Mouse (Mus musculus): ENCODE results near the gene Abat. TPM values are rescaled to one million over a fixed set of nuclear protein-coding genes. Genes with fewer than 3 reads are reported as not detected.
"Not testable (repeated sequence)": the region's sequence is repeated elsewhere in the genome, so short reads cannot be mapped to it uniquely, and the experiment has no call there.

Gene Abat
- total RNA-seq, 2 experiments from 2014 or later = 134 to 146 TPM

GRCm38 (mm10) chr16:8532461-8532860 is 19.2 kb downstream of the Abat start:
- no peak for DNase-seq (ENCODE audit: low spot score in 2 of 2)

GRCm38 (mm10) chr16:8532894-8533293 is 19.7 kb downstream of the Abat start:
- DNase-seq (ENCODE audit: low spot score in 2 of 2) = no peak

- no peak for DNase-seq (ENCODE audit: low spot score in 2 of 2)
These were observed 20.2 kb downstream of the Abat start for GRCm38 (mm10) chr16:8533477-8533876.

GRCm38 (mm10) chr16:8534466-8535200 is 21.4 kb downstream of the Abat start:
- no peak for DNase-seq (ENCODE audit: low spot score in 2 of 2)

GRCm38 (mm10) chr16:8535411-8535810 is 22.2 kb downstream of the Abat start:
- no peak for DNase-seq (ENCODE audit: low spot score in 2 of 2)

- peak; percentile 67 to 86 for DNase-seq (ENCODE audit: low spot score in 2 of 2)
These were observed 26.1 kb downstream of the Abat start for GRCm38 (mm10) chr16:8539150-8539865.

GRCm38 (mm10) chr16:8540859-8541314 is 27.7 kb downstream of the Abat start:
- DNase-seq (ENCODE audit: low spot score in 2 of 2) = peak; percentile 74 to 82

- DNase-seq (ENCODE audit: low spot score in 2 of 2) = no peak
These were observed 34.6 kb downstream of the Abat start for GRCm38 (mm10) chr16:8547836-8548235.

- no peak for DNase-seq (ENCODE audit: low spot score in 2 of 2)
These were observed 36.3 kb downstream of the Abat start for GRCm38 (mm10) chr16:8549506-8549905.

GRCm38 (mm10) chr16:8554351-8554750 is 41.1 kb downstream of the Abat start:
- DNase-seq (ENCODE audit: low spot score in 2 of 2) = no peak

GRCm38 (mm10) chr16:8554751-8555150 is 41.5 kb downstream of the Abat start:
- DNase-seq (ENCODE audit: low spot score in 2 of 2) = not testable (repeated sequence)

- not testable (repeated sequence) for DNase-seq (ENCODE audit: low spot score in 2 of 2)
These were observed 42.1 kb downstream of the Abat start for GRCm38 (mm10) chr16:8555371-8555770.

GRCm38 (mm10) chr16:8560079-8560478 is 46.9 kb downstream of the Abat start:
- no peak for DNase-seq (ENCODE audit: low spot score in 2 of 2)

- DNase-seq (ENCODE audit: low spot score in 2 of 2) = not testable (repeated sequence)
These were observed 47.9 kb downstream of the Abat start for GRCm38 (mm10) chr16:8561101-8561500.

GRCm38 (mm10) chr16:8561856-8562255 is 48.6 kb downstream of the Abat start:
- DNase-seq (ENCODE audit: low spot score in 2 of 2) = not testable (repeated sequence)

- DNase-seq (ENCODE audit: low spot score in 2 of 2) = not testable (repeated sequence)
These were observed 49.6 kb downstream of the Abat start for GRCm38 (mm10) chr16:8562827-8563226.

- DNase-seq (ENCODE audit: low spot score in 2 of 2) = no peak
These were observed 51.6 kb downstream of the Abat start for GRCm38 (mm10) chr16:8564836-8565235.

GRCm38 (mm10) chr16:8565539-8565938 is 52.3 kb downstream of the Abat start:
- no peak for DNase-seq (ENCODE audit: low spot score in 2 of 2)

GRCm38 (mm10) chr16:8566115-8566711 is 53.0 kb downstream of the Abat start:
- peak in 1 of 2 experiments; percentile 22 for DNase-seq (ENCODE audit: low spot score in 2 of 2)

GRCm38 (mm10) chr16:8568881-8569280 is 55.7 kb downstream of the Abat start:
- no peak for DNase-seq (ENCODE audit: low spot score in 2 of 2)

GRCm38 (mm10) chr16:8570336-8570735 is 57.1 kb downstream of the Abat start:
- no peak for DNase-seq (ENCODE audit: low spot score in 2 of 2)
